Mouse (Mus musculus): ENCODE data around the gene Hpgd. TPM values are rescaled to one million over a fixed set of nuclear protein-coding genes. Genes with fewer than 3 reads are reported as not detected.

Gene Hpgd
- total and polyA plus RNA-seq, 3 experiments, result not detected

- no peaks in the 10 kb centered on the region for H3K27me3 ChIP-seq (replicated peaks)
- no peak for DNase-seq (ENCODE audit: extremely low read depth)
- H3K9ac ChIP-seq (ENCODE audit: insufficient read depth, low read depth), result no peak overlapping the region
- no peak for TF ChIP-seq POLR2A (IDR thresholded peaks at IDR 0.05; ENCODE audit: low read depth, low read length)
- no peak overlapping the region for H3K4me2 ChIP-seq (ENCODE audit: insufficient read depth, low read depth, poor library complexity, severe bottlenecking)
- no peak overlapping the region for H3K27ac ChIP-seq (ENCODE audit: insufficient read depth, low read depth)
- no peaks in the 10 kb centered on the region for H3K36me3 ChIP-seq (replicated peaks in 1 of 2; ENCODE audit: control insufficient read depth in 1 of 2, insufficient read depth in 1 of 2, low read length in 1 of 2)
- no peak overlapping the region for H3K4me3 ChIP-seq (replicated peaks in 1 of 3; ENCODE audit: low read depth in 2 of 3, low read length in 2 of 3, poor library complexity in 1 of 3)
- dilution Hi-C loops (cut with MboI; ENCODE audit: extremely low pct_ligation_motif_present, extremely low pct_unique_long_range_greater_than_20kb, low sequenced_read_pairs) (no loop called here), in situ Hi-C loops (cut with MboI; ENCODE audit: low pct_ligation_motif_present, low pct_unique_long_range_greater_than_20kb, low sequenced_read_pairs) (no loop called here)
- peaks cover 14% of the 10 kb centered on the region for H3K9me3 ChIP-seq (replicated peaks; ENCODE audit: low read length)
- H3K4me1 ChIP-seq (ENCODE audit: control insufficient read depth in 1 of 2, insufficient read depth in 2 of 2), result no peaks in the 10 kb centered on the region
- no peaks in the 10 kb centered on the region for H3K79me2 ChIP-seq (replicated peaks; ENCODE audit: control insufficient read depth, extremely low read depth, insufficient read depth, poor library complexity, severe bottlenecking)
Observed at GRCm38 (mm10) chr8:56278545-56279063, 15.8 kb upstream of the Hpgd start.

- Histone ChIP-seq H3K27ac (ENCODE audit: insufficient read depth, low read depth) (no peak overlapping the region), H3K79me2 (replicated peaks; ENCODE audit: control insufficient read depth, extremely low read depth, insufficient read depth, poor library complexity, severe bottlenecking) (no peaks in the 10 kb centered on the region), H3K9me3 (replicated peaks; ENCODE audit: low read length) (peaks cover 10% of the 10 kb centered on the region), H3K9ac (ENCODE audit: insufficient read depth, low read depth) (no peak overlapping the region), H3K27me3 (replicated peaks) (no peaks in the 10 kb centered on the region), H3K36me3 (replicated peaks in 1 of 2; ENCODE audit: control insufficient read depth in 1 of 2, insufficient read depth in 1 of 2, low read length in 1 of 2) (no peaks in the 10 kb centered on the region), H3K4me3 (replicated peaks in 1 of 3; ENCODE audit: low read depth in 2 of 3, low read length in 2 of 3, poor library complexity in 1 of 3) (no peak overlapping the region), H3K4me1 (ENCODE audit: control insufficient read depth in 1 of 2, insufficient read depth in 2 of 2) (no peaks in the 10 kb centered on the region), H3K4me2 (ENCODE audit: insufficient read depth, low read depth, poor library complexity, severe bottlenecking) (no peak overlapping the region)
- no peak for DNase-seq (ENCODE audit: extremely low read depth)
- dilution Hi-C loops (cut with MboI; ENCODE audit: extremely low pct_ligation_motif_present, extremely low pct_unique_long_range_greater_than_20kb, low sequenced_read_pairs) (no loop called here), in situ Hi-C loops (cut with MboI; ENCODE audit: low pct_ligation_motif_present, low pct_unique_long_range_greater_than_20kb, low sequenced_read_pairs) (no loop called here)
- TF ChIP-seq KAT2A (IDR thresholded peaks at IDR 0.05; ENCODE audit: insufficient replicate concordance, low read length) (no peak), JUN (IDR thresholded peaks at IDR 0.05; ENCODE audit: insufficient read depth, low read depth, low read length) (no peak), ETS1 (conservative IDR thresholded peaks at IDR 0.05; ENCODE audit: low read depth, low read length) (no peak), CHD2 (IDR thresholded peaks at IDR 0.05; ENCODE audit: low read length) (no peak), HCFC1 (IDR thresholded peaks at IDR 0.05; ENCODE audit: low read depth, low read length) (no peak), POLR2AphosphoS2 (IDR thresholded peaks at IDR 0.05; ENCODE audit: low read depth, low read length) (no peak), GABPA (IDR thresholded peaks at IDR 0.05; ENCODE audit: insufficient replicate concordance, low read depth, low read length) (no peak), MAZ (IDR thresholded peaks at IDR 0.05; ENCODE audit: low read depth, low read length) (no peak), SMC3 (IDR thresholded peaks at IDR 0.05; ENCODE audit: low read depth, low read length) (no peak), USF1 (IDR thresholded peaks at IDR 0.05; ENCODE audit: low read depth, low read length) (no peak), USF2 (conservative IDR thresholded peaks at IDR 0.05; ENCODE audit: low read depth, low read length) (no peak), RAD21 (IDR thresholded peaks at IDR 0.05; ENCODE audit: low read depth, low read length) (no peak), MXI1 (IDR thresholded peaks at IDR 0.05; ENCODE audit: low read depth, low read length) (no peak), TBP (conservative IDR thresholded peaks at IDR 0.05; ENCODE audit: low read depth, low read length) (no peak), POLR2A (IDR thresholded peaks at IDR 0.05; ENCODE audit: low read depth, low read length) (no peak), SIN3A (IDR thresholded peaks at IDR 0.05; ENCODE audit: low read length) (no peak), ZNF384 (IDR thresholded peaks at IDR 0.05; ENCODE audit: low read depth, low read length) (no peak), ELF1 (IDR thresholded peaks at IDR 0.05; ENCODE audit: low read depth, low read length) (no peak)
Observed at GRCm38 (mm10) chr8:56283936-56284335, 10.4 kb upstream of the Hpgd start.

All from CH12.LX (cell line).